Mouse (Mus musculus) testis, postnatal 14 days (tissue): ENCODE results near the gene Kif18b.

Source experiments
- DNase-seq: peaks from one replicate; pipeline ENCODE4 v3.0.0; 2021; ENCODE audit warnings: low spot score

Gene Kif18b

GRCm38 (mm10) chr11:102924557-102925350 lies at the start of gene Kif18b:
Gene Kif18b (minus strand): TSS chr11:102925124.
- DNase-seq: peak; percentile 96

- no peak for DNase-seq
Observed at GRCm38 (mm10) chr11:102972326-102972725, 47.4 kb upstream of the Kif18b start.

- DNase-seq: no peak
Observed at GRCm38 (mm10) chr11:102971604-102972003, 46.7 kb upstream of the Kif18b start.

- DNase-seq: no peak
Observed at GRCm38 (mm10) chr11:102964547-102965091, 39.7 kb upstream of the Kif18b start.

GRCm38 (mm10) chr11:102963855-102964546 lies 39.1 kb upstream of the Kif18b start:
- DNase-seq: no peak

- no peak for DNase-seq
Observed at GRCm38 (mm10) chr11:102963246-102963854, 38.4 kb upstream of the Kif18b start.

GRCm38 (mm10) chr11:102962861-102963245 lies 37.9 kb upstream of the Kif18b start:
- DNase-seq: no peak

- no peak for DNase-seq
Observed at GRCm38 (mm10) chr11:102961082-102961481, 36.2 kb upstream of the Kif18b start.

GRCm38 (mm10) chr11:102958870-102959269 lies 33.9 kb upstream of the Kif18b start:
- DNase-seq: no peak

GRCm38 (mm10) chr11:102958431-102958830 lies 33.5 kb upstream of the Kif18b start:
- DNase-seq: no peak

GRCm38 (mm10) chr11:102957692-102958091 lies 32.8 kb upstream of the Kif18b start:
- no peak for DNase-seq

- no peak for DNase-seq
Observed at GRCm38 (mm10) chr11:102956962-102957614, 32.2 kb upstream of the Kif18b start.

GRCm38 (mm10) chr11:102952922-102953321 lies 28.0 kb upstream of the Kif18b start:
- no peak for DNase-seq

- no peak for DNase-seq
Observed at GRCm38 (mm10) chr11:102948043-102948961, 23.4 kb upstream of the Kif18b start.

GRCm38 (mm10) chr11:102946992-102947343 lies 22.0 kb upstream of the Kif18b start:
- DNase-seq: no peak

- DNase-seq: peak; percentile 85
Observed at GRCm38 (mm10) chr11:102946265-102946991, 21.5 kb upstream of the Kif18b start, which contains the start of gene C1ql1. Gene C1ql1 (minus strand): TSS chr11:102946688.

- no peak for DNase-seq
Observed at GRCm38 (mm10) chr11:102945306-102946264, 20.7 kb upstream of the Kif18b start.

GRCm38 (mm10) chr11:102941236-102941635 lies 16.3 kb upstream of the Kif18b start:
- no peak for DNase-seq

- no peak for DNase-seq
Observed at GRCm38 (mm10) chr11:102939024-102939675, 14.2 kb upstream of the Kif18b start.
